Mouse (Mus musculus): ENCODE data around the gene Cxcl15. TPM values are rescaled to one million over a fixed set of nuclear protein-coding genes. Genes with fewer than 3 reads are reported as not detected.
"Not testable (repeated sequence)": the region's sequence is repeated elsewhere in the genome, so short reads cannot be mapped to it uniquely, and the experiment has no call there.

Cxcl15 gene
- polyA plus RNA-seq, 1 experiment from 2014 or later = not detected

- H3K27me3 ChIP-seq (ENCODE audit: control insufficient read depth, insufficient read depth, low read length) = no peaks in the 10 kb centered on the region
- no peak overlapping the region for H3K4me3 ChIP-seq (replicated peaks; ENCODE audit: low read depth, low read length)
- no peak overlapping the region for H3K9ac ChIP-seq (replicated peaks; ENCODE audit: low read length)
- no peaks in the 10 kb centered on the region for H3K9me3 ChIP-seq (ENCODE audit: control insufficient read depth, low read length)
- H3K36me3 ChIP-seq (ENCODE audit: control insufficient read depth, insufficient read depth, low read length) = no peaks in the 10 kb centered on the region
- ATAC-seq (ENCODE audit: low FRiP score, low TSS enrichment) (no peak), DNase-seq (no peak)
- H3K27ac ChIP-seq (replicated peaks; ENCODE audit: low read depth, low read length) = no peak overlapping the region
- H3K4me2 ChIP-seq (ENCODE audit: low read length) = no peak overlapping the region
- H3K4me1 ChIP-seq (ENCODE audit: control insufficient read depth, insufficient read depth, low read length) = no peaks in the 10 kb centered on the region
Measured at GRCm38 (mm10) chr5:90819756-90820155, 25.4 kb downstream of the Cxcl15 start.

- Histone ChIP-seq H3K4me1 (ENCODE audit: control insufficient read depth, insufficient read depth, low read length) (no peaks in the 10 kb centered on the region), H3K9ac (replicated peaks; ENCODE audit: low read length) (no peak overlapping the region), H3K27ac (replicated peaks; ENCODE audit: low read depth, low read length) (no peak overlapping the region), H3K4me2 (ENCODE audit: low read length) (no peak overlapping the region), H3K4me3 (replicated peaks; ENCODE audit: low read depth, low read length) (no peak overlapping the region), H3K27me3 (ENCODE audit: control insufficient read depth, insufficient read depth, low read length) (no peaks in the 10 kb centered on the region), H3K36me3 (ENCODE audit: control insufficient read depth, insufficient read depth, low read length) (no peaks in the 10 kb centered on the region), H3K9me3 (ENCODE audit: control insufficient read depth, low read length) (no peaks in the 10 kb centered on the region)
- ATAC-seq (ENCODE audit: low FRiP score, low TSS enrichment) = no peak
- 88% methylated on average over 11 of the region's 11 CpGs for WGBS
- no peak for DNase-seq
Measured at GRCm38 (mm10) chr5:90832145-90832767, 37.9 kb downstream of the Cxcl15 start.

- H3K27me3 ChIP-seq (ENCODE audit: control insufficient read depth, insufficient read depth, low read length) = no peaks in the 10 kb centered on the region
- no peak overlapping the region for H3K9ac ChIP-seq (replicated peaks; ENCODE audit: low read length)
- ATAC-seq (ENCODE audit: low FRiP score, low TSS enrichment) (no peak), DNase-seq (no peak)
- H3K27ac ChIP-seq (replicated peaks; ENCODE audit: low read depth, low read length) = no peak overlapping the region
- H3K36me3 ChIP-seq (ENCODE audit: control insufficient read depth, insufficient read depth, low read length) = no peaks in the 10 kb centered on the region
- 93% methylated on average over 8 of the region's 8 CpGs for WGBS
- no peaks in the 10 kb centered on the region for H3K4me1 ChIP-seq (ENCODE audit: control insufficient read depth, insufficient read depth, low read length)
- no peaks in the 10 kb centered on the region for H3K9me3 ChIP-seq (ENCODE audit: control insufficient read depth, low read length)
- H3K4me2 ChIP-seq (ENCODE audit: low read length) = no peak overlapping the region
- H3K4me3 ChIP-seq (replicated peaks; ENCODE audit: low read depth, low read length) = no peak overlapping the region
Measured at GRCm38 (mm10) chr5:90832768-90833388, 38.5 kb downstream of the Cxcl15 start.

GRCm38 (mm10) chr5:90834436-90834835 lies 40.1 kb downstream of the Cxcl15 start:
- H3K4me2 ChIP-seq (ENCODE audit: low read length) = no peak overlapping the region
- ATAC-seq (ENCODE audit: low FRiP score, low TSS enrichment) (no peak), DNase-seq (no peak)
- H3K9me3 ChIP-seq (ENCODE audit: control insufficient read depth, low read length) = no peaks in the 10 kb centered on the region
- no peak overlapping the region for H3K9ac ChIP-seq (replicated peaks; ENCODE audit: low read length)
- no peak overlapping the region for H3K27ac ChIP-seq (replicated peaks; ENCODE audit: low read depth, low read length)
- no peaks in the 10 kb centered on the region for H3K4me1 ChIP-seq (ENCODE audit: control insufficient read depth, insufficient read depth, low read length)
- no peak overlapping the region for H3K4me3 ChIP-seq (replicated peaks; ENCODE audit: low read depth, low read length)
- 91% methylated on average over 4 of the region's 4 CpGs for WGBS
- H3K27me3 ChIP-seq (ENCODE audit: control insufficient read depth, insufficient read depth, low read length) = no peaks in the 10 kb centered on the region
- no peaks in the 10 kb centered on the region for H3K36me3 ChIP-seq (ENCODE audit: control insufficient read depth, insufficient read depth, low read length)

- 91% methylated on average over 5 of the region's 5 CpGs for WGBS
- no peaks in the 10 kb centered on the region for H3K36me3 ChIP-seq (ENCODE audit: control insufficient read depth, insufficient read depth, low read length)
Measured at GRCm38 (mm10) chr5:90838582-90838981, 44.2 kb downstream of the Cxcl15 start.

GRCm38 (mm10) chr5:90840902-90841869 lies 46.9 kb downstream of the Cxcl15 start:
- Histone ChIP-seq H3K4me2 (ENCODE audit: low read length) (no peak overlapping the region), H3K4me1 (ENCODE audit: control insufficient read depth, insufficient read depth, low read length) (no peaks in the 10 kb centered on the region), H3K4me3 (replicated peaks; ENCODE audit: low read depth, low read length) (no peak overlapping the region), H3K9me3 (ENCODE audit: control insufficient read depth, low read length) (no peaks in the 10 kb centered on the region), H3K27ac (replicated peaks; ENCODE audit: low read depth, low read length) (no peak overlapping the region), H3K27me3 (ENCODE audit: control insufficient read depth, insufficient read depth, low read length) (no peaks in the 10 kb centered on the region), H3K36me3 (ENCODE audit: control insufficient read depth, insufficient read depth, low read length) (no peaks in the 10 kb centered on the region), H3K9ac (replicated peaks; ENCODE audit: low read length) (no peak overlapping the region)
- no peak for DNase-seq
- WGBS = 82% methylated on average over 7 of the region's 7 CpGs
- ATAC-seq (ENCODE audit: low FRiP score, low TSS enrichment) = no peak

More at GRCm38 (mm10) chr5:90838582-90838981, 44.2 kb downstream of the Cxcl15 start:
- Histone ChIP-seq H3K4me3 (replicated peaks; ENCODE audit: low read depth, low read length) (no peak overlapping the region), H3K27ac (replicated peaks; ENCODE audit: low read depth, low read length) (no peak overlapping the region), H3K27me3 (ENCODE audit: control insufficient read depth, insufficient read depth, low read length) (no peaks in the 10 kb centered on the region), H3K9me3 (ENCODE audit: control insufficient read depth, low read length) (no peaks in the 10 kb centered on the region), H3K4me1 (ENCODE audit: control insufficient read depth, insufficient read depth, low read length) (no peaks in the 10 kb centered on the region), H3K9ac (replicated peaks; ENCODE audit: low read length) (no peak overlapping the region), H3K4me2 (ENCODE audit: low read length) (no peak overlapping the region)
- no peak for ATAC-seq (ENCODE audit: low FRiP score, low TSS enrichment)
- DNase-seq = no peak

GRCm38 (mm10) chr5:90843891-90844290 lies 49.6 kb downstream of the Cxcl15 start:
- Histone ChIP-seq H3K36me3 (ENCODE audit: control insufficient read depth, insufficient read depth, low read length) (no peaks in the 10 kb centered on the region), H3K27ac (replicated peaks; ENCODE audit: low read depth, low read length) (no peak overlapping the region), H3K4me2 (ENCODE audit: low read length) (no peak overlapping the region), H3K9me3 (ENCODE audit: control insufficient read depth, low read length) (no peaks in the 10 kb centered on the region), H3K9ac (replicated peaks; ENCODE audit: low read length) (no peak overlapping the region), H3K4me3 (replicated peaks; ENCODE audit: low read depth, low read length) (no peak overlapping the region), H3K27me3 (ENCODE audit: control insufficient read depth, insufficient read depth, low read length) (no peaks in the 10 kb centered on the region), H3K4me1 (ENCODE audit: control insufficient read depth, insufficient read depth, low read length) (no peaks in the 10 kb centered on the region)
- DNase-seq = no peak
- WGBS = 84% methylated on average over 3 of the region's 3 CpGs
- ATAC-seq (ENCODE audit: low FRiP score, low TSS enrichment) = no peak

GRCm38 (mm10) chr5:90850096-90850495 lies 55.8 kb downstream of the Cxcl15 start:
- ATAC-seq (ENCODE audit: low FRiP score, low TSS enrichment); H3K9me3 ChIP-seq (ENCODE audit: control insufficient read depth, low read length); H3K4me1 ChIP-seq (ENCODE audit: control insufficient read depth, insufficient read depth, low read length); H3K27me3 ChIP-seq (ENCODE audit: control insufficient read depth, insufficient read depth, low read length); H3K4me3 ChIP-seq (replicated peaks; ENCODE audit: low read depth, low read length); H3K4me2 ChIP-seq (ENCODE audit: low read length); H3K9ac ChIP-seq (replicated peaks; ENCODE audit: low read length); DNase-seq; H3K36me3 ChIP-seq (ENCODE audit: control insufficient read depth, insufficient read depth, low read length); H3K27ac ChIP-seq (replicated peaks; ENCODE audit: low read depth, low read length): not testable (repeated sequence)
- 91% methylated on average over 7 of the region's 7 CpGs for WGBS

Measured in midbrain, embryonic 14.5 days (tissue).